Mouse (Mus musculus): ENCODE data around the gene Fubp3. TPM values are rescaled to one million over a fixed set of nuclear protein-coding genes. Genes with fewer than 3 reads are reported as not detected.
"Not testable (repeated sequence)": the region's sequence is repeated elsewhere in the genome, so short reads cannot be mapped to it uniquely, and the experiment has no call there.

Gene Fubp3
- 1 to 10 TPM; 9.2 to 9.4 TPM for total RNA-seq (2021)
- long read RNA-seq, experiment 1, partial matches to known transcripts: 4 of 6 reads
- long read RNA-seq, experiment 1, other reads (novel, unspliced or antisense): 2 of 6 reads
- long read RNA-seq, experiment 2, transcript Fubp3-202 (19 exons, 3,268 nt): major isoform, 5 of 10 reads
- long read RNA-seq, experiment 2, partial matches to known transcripts: 2 of 10 reads
- long read RNA-seq, experiment 2, other reads (novel, unspliced or antisense): 3 of 10 reads

DNA sequence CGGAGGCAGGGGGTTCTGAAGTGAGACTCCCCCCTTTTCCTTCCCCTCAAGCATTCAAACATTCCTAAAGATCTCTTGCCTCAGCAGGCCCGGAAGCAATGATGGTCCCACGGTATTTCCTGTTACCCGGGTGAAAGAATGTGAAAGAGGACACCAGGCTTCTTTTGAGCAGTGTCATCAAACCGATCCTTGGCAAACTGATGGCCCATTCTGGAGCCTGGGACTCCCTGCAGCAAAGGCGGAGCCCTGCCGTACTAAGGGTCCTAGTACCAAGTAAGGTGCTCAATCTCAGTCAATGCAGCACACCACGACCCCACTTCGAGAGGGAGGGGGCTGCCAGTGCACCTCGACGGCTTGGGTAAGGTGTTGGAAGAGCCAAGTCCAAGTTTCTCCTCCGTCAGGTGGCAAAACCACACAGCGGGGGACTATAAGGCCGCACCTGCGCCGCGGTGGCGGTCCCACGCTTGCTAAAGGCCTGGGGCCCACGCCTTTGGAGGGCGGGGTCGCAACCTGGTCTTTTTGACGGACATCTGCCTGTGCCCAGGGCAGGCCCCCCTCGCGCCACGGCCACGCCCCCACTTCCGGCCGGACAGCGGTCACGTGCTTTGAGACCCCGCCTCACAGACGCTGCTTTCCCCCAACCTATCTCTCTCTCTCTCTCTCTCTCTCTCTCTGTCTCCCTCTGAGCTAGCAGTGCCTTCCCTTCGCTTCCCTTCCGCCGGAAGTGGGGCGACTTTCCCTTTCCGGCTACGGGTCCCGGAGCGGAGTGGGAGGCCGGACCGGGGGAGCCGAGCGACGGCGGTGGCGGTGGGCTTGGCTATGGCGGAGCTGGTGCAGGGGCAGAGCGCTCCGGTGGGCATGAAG is at the start of gene Fubp3:
TSS of gene Fubp3 (plus strand) at position 601 of the 864 bp plus-strand sequence.
- peak; percentile 92 for DNase-seq

DNA sequence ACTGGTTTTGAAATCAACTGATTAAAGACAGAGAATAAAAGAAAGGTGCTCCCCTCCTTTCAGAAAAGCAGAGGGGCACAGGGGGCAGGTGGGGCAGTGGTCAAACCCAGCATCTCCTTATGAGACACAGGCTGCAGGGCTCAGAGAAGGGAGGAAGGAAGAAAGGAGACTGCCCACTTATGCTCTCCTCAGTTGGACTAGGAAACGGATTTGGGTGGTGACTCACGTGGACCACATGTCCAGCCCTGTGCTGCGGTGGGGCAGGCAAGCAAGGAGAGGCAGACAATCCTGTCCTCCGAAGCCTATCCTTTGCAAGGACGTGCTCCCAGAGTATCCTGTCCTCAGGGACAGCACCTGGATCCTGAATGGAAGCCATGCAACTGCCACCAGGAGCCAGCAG is 47.8 kb upstream of the Fubp3 start:
- no peak for DNase-seq

DNA sequence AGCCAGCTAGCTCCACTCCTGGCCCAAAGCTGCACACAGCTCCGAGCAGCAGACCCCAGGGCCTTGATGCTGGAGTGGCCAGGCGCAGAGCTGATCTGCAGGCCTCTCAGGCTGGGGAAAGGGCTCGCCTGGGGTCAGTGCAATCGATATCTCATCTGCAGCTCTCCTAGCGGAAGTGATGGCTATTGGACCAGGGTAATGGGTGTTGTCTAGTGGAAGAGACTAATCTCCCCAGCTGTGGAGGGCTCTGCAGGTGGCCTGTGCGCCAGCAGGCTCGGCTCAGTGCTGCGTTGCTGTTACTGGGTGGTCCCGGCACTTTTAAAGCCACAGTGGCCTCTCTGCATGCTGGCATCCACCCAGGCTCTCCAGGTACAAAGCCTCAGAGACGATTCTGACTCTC is 46.7 kb upstream of the Fubp3 start:
- DNase-seq: no peak

DNA sequence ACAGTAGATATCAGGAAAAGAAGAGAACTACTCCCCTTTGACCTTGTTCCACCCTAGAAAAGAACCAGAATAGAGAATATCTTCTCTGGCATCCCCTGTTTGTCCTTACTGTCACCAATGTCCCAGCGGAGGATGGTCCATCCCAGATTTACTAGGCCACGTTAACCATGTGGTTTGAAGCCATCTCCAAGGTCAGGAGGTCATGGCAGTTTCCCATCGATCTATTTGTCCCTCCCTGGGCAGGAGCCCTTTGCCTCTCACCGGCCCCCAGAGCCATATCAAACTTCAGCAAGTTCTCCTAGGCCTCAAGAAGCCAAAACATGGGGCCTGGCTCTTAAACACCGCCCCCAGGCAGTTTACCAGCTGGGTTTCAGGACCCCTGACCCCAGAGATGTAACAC is 42.2 kb upstream of the Fubp3 start:
- DNase-seq: no peak

DNA sequence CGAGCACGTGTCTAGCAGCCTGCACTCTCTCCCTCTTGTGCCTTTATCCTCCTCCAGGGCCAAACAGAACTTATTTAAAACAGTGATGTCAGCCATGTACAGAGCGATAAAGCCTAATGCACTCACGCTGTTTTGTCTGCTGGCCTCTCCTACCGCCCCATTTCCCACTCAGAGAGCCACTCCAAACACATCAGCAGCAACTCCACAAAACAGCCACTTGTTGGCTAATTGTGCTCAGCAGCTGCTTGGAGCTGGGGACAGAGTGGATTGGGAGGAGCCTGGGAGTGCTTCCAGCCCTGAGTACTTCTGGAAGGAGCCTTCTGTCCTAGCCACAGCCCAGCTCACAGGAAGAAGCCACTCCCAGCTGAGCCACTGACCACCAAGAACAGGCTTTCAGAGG is 35.4 kb upstream of the Fubp3 start:
- peak; percentile 79 for DNase-seq

DNA sequence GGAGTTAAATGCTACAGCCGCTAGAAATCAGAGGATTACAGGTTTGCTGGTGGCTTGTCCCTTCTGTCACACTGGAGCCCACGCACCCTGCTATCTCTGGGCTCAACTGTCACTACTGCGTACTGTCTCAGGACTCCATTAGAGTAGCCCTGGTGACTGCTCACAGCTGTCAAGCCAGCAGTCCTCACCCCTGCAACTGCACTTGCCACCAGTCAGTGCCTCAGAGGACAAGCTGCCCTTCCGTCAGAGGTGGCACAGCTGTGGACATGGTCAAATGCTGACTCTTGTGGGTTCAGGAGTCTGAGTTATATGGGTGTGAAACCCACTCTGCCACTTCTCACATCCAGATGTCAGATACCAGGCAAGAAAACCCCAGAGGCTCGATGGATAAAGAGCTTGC is 33.7 kb upstream of the Fubp3 start:
- no peak for DNase-seq

DNA sequence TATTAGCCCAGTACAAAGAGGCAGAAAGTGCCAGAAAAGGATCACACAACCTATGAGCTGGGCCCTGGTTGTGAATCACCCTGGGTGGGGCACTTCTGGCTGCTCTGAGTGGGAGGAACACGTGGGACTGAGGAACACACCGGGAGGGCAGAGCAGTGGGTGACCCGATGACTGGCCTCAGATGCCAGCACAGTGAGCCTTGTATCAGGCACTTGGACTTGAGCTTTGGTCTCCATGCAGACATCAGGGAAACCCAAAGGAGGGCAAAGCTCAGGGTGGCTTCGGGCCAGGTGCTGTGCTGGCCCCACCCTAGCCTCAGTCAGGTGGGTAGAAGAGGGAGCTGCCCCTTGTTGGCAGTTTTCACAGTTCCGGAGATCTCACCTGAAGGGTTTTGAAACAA is 30.9 kb upstream of the Fubp3 start:
- no peak for DNase-seq

DNA sequence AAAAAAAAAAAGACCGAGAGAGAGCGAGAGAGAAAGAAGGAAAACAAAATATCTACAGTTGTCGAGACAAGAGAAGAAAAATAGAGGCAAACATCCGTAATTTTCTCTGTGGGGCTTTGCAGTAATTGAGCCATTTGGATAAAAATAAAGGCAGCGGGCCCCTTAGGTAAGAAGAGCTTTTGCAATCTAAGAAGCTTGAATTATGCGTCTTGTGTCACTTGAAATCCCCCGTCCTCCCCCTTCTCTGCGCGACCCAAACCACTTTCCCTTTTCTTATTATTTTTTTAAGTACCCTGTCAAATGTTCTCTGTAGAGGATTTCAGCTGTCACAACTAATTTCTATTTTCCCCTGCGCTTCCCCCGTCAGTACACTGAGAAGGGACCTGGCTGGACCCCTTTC is 24.7 kb upstream of the Fubp3 start:
- no peak for DNase-seq

DNA sequence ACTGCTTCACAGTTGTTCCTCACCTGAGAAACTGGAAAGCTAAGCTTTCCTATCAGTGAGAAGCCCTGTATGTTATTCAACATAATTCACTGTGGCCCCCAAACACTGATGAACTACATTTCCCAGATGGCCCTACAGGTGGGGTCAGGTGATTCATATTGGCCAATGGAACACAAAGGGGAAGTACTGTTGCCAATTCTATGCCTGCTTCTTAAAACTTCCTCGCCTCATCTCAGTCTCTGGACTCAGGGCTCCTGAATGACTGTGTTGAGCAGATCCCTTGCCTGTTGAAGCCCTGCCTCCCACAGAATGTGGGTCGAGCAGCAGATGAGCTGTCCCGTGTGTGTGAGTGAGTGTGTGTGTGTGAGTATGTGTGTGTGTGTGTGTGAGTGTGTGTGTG is 21.9 kb upstream of the Fubp3 start:
- DNase-seq: no peak

DNA sequence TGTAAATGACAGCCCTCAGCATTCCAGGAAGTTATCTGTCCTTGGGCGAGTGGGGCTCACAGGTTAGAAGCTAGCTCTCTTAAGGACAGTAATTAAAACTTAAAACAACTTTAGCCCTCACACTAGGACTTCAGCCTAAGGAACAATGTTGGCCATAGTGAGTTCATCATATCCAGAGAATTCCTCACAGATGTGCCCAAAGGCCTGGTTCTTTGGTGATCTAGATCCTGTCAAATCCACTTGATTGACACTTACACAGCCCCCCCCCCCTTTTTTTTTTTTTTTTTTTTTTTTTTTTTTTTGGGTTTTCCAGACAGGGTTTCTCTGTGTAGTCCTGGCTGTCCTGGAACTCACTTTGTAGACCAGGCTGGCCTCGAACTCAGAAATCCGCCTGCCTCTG is 21.1 kb upstream of the Fubp3 start:
- DNase-seq: not testable (repeated sequence)

DNA sequence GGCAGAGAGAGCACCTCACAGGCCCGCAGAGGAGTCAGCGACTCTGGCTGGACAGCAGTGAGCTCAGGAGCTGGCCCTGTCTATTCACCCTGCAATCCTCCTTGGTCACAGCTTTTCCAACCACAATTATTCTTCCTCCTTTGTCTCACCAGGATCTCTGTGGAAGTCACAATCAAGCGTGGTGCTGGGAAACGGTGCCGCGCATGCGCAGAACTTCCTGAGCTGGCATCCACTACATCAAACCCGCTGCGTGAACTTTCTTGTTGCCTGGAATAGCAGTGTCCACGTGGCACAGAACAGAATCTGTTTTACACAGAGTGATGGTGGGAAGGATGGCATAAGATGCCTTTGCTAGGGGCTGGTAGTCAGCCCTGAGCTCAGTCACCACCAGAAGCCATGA is 20.5 kb upstream of the Fubp3 start:
- DNase-seq: no peak

DNA sequence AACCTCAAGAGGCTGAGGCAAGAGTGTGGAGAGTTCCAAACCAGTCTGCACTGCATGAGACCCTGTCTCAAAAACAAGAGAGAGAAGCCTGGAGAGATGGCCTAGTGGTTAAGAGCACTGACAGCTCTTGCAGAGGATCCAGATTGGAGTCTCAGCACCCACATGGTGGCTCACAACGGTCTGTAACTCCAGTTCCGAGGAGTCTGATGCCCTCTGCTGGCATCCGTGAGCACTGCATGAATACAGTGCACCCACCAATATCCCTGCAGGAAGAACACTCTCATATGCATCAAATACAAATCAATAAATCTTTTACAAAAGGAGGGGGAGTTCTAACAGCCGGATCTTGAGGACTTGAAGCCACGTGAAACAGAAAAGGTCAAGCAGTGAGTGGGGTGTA is 17.8 kb upstream of the Fubp3 start:
- no peak for DNase-seq

DNA sequence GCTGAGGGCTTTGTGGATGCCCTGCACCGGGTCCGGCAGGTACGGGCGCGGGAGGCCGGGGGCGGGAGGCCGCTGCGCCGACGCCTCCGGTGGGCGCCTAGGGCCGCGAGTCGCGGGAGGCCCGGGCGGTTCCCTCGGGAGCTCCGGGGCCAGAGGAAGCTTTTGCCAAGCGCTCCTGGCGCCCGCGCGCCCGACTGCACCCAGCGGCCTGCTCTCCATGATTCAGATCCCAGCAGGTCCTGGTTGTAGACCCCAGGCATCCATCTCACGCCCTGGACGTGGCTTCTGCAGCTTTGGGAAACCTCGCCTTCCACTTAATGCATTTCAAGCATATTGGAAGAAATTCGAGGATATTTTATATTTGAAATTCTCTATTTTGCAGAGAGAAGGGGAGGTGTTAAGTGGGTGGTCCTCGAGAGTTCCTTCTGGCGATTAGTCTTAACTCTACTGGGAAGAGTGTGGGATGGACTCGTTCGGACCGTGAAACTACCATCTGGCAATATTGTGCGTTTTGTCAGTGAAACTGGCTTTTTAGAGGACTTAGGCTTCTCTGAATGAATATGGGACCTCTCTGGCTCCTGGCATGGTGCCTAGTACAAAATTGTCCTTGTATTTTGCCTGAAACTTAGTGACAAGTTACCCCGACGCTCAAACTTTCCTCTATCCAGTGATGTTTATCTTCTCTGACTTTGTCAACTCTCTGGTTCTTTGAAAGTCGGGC is 624 bp downstream of the Fubp3 start:
- DNase-seq: no peak

DNA sequence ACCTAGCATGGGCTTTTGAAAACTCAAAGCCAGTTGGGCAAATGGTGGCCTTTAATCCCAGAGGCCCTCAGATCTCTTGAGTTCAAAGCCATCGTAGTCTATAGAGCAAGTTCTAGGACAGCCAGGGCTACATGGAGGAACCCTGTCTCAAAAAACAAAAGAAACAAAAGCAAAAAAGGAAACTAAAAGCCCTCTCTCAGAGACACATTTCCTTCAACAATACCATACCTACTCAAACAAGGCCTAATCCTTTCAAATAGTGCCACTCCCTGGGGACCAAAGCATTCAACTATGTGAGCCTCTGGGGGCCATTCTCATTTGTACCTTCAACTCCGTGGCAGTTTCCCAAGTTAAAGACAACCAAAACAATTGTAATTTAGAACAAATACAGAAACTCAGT is 9.2 kb downstream of the Fubp3 start:
- DNase-seq: no peak

DNA sequence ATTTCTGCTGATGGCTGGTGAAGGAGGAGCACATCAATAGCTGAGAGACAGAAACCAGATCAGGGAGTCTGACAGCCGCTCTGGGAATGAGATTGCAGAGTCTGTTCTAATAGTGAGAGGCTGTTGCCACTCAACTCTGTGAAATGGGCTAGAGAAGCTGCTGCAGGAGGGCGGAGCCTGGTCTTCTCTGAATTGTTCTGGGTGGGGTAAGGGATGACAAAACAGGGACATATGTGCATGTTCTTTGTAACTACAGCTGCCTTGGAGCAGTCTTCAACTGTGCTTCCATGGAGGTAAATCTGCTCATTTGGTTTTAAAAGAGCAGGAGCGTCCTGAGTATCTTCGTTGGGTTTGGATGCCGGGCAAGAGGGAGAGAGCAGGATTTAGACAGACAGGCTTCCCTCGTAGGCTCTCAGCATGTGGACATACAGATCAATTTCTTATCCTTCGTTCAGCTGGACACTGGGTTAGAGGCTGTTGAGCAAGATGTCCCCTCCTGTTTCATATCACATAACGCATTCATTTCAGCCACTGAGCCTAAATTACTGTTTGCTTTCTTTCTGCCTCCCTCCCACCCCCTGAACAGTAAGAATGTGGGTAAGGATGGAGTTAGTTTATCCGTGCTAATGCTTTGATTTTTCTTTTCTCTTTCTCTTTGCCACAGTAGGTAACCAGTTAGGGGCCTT is 19.5 kb downstream of the Fubp3 start:
- DNase-seq: no peak

DNA sequence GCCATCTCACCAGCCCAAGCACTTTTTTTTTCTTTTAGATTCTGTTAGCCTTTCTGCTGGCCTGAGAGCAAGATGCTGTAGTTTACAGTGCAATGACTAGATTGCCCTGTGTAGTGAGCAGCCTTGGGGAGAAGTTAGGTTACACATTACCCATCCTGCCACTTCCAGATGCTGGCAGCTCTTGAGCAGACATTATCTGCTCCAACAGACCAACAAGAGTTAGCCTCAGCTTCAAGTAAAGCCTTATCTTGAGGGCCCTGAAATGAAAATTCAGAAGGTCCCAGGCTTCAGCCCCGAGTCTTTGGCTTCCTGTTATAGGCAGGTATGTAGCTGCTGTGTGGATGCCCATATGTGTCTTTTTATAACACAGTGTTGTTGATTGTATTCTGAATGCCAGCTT is 35.1 kb downstream of the Fubp3 start:
- DNase-seq: no peak

DNA sequence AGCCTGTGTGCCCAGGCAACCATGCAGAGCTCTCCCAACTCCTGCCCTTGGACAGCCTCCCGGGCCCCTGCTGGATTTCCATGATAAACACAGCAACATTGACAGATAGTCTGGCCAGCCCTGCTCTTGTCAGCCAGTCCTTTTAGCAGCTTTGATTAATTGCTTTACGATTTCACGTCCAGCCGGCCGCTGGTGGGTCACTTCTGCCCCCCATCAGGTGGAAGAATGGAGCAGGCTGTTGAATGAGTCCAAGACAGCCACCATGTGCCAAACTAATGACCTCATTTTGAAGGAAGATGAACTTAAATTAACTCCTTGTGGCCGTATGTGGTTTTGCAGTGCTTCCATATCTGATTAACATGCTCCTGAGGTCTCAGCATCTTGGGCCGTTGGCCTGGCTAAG is 37.4 kb downstream of the Fubp3 start:
- no peak for DNase-seq

DNA sequence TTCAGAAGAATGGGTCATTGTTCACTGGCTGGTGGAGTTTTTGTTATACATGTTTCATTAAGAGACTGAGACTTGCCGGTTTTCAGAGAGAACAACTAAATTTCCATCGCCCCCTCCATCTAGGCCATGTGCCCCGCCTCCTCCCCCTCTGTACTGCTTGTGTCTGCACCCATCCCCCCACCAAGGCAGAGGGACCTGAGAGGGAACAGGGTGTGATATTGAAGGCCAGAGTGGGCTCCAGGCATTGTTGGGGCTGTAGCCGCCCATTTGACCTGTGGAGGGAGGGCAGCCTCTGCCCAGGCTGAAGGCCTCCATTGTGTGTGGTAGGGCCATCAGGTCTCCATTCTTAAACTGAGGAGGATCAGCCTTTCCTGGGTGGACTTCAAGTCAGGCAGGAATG is 38.5 kb downstream of the Fubp3 start:
- no peak for DNase-seq

DNA sequence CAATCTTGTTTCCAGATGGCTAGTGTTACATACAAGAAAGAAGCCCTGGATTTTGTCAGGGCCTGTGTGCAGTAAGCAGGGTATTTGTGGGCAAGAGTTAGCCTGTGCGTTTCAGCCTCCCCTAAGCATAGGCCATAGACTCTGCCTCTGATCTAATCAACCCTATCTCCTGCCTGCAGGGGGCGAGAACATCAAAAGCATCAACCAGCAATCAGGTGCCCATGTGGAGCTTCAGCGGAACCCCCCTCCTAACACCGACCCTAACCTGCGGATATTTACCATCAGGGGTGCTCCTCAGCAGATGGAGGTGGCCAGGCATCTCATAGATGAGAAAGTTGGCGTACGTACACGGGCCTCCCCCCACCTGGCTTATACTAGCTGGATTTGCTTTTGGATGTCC is 38.9 kb downstream of the Fubp3 start:
- no peak for DNase-seq

DNA sequence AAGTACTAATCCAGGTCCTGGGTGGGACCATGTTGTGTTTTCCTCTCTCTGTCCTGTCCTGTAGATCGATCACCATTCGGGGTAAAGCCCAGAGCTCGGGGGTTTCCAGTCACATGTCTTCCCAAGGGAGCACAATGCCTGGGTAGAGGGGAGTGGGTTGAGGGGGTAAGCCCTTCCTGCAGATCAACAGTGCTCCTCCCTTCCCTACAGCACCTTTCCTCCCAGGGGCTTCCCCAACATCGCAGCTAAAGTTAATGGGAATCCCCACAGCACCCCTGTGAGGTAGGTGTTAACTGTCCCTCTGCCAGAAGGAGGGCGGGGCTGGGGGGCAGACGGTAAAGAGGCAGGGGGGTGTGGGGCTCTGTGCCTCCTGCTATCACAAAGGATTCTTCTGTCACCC is 40.2 kb downstream of the Fubp3 start:
- no peak for DNase-seq

DNA sequence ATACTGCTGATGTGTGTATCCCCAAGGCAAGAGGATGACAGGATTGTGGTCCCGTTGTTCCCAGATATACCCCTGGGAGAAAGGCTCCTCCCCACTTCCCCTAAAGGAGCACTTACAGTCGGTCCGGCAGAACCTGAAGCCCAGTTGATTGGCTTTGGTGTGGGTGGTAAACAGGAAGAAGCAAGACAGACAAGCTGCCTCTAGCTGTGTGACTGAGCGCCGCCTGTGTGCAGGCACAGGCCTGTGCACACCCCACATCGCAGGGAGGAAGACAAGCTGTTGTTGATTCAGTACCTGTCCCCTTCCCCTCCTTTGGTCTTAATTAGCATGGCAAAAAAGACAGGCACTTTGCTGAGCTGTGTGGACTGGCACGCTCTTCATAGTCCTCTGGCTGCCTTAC is 41.3 kb downstream of the Fubp3 start:
- DNase-seq: no peak

DNA sequence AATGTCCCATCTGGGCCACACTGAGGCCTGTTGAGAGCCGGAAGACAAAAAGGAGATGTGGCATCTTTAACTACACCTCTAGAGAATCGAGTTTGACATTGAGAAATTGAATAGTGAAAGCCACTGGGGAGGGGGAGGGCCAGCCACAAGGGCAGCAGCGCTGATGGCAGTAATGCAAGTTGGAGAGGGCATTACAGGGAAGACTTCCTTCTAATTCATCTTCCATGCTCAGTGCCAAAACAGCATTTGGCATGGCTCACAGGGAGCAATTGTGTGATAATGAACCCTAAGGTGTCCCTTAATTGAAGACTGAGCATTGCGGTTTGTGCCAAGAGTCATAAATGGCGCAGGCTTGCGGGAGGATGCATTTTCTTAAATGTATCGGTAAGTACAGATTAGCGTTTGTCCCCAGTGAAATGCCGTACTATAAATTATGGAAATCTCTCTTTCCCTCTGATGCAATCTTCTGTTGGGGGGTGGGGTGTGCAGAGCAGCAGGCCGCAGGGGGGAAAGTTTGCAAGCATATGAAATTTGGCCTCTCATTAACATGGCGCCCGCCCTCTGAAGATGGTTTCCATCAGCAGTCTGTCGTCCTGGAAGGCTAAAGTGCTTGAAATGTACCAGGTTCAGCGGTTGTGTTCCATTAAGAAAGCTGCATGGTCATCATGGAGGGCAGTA is 46.2 kb downstream of the Fubp3 start:
- no peak for DNase-seq
